Mouse (Mus musculus) 3T3-L1 (cell line): Measurements from ENCODE around the gene Rassf5.

Experiments used
- DNase-seq: peaks from one replicate; pipeline ENCODE4 v3.0.0-alpha.2; 2015; ENCODE audit warnings: low read depth, low spot score

The Rassf5 gene

DNA sequence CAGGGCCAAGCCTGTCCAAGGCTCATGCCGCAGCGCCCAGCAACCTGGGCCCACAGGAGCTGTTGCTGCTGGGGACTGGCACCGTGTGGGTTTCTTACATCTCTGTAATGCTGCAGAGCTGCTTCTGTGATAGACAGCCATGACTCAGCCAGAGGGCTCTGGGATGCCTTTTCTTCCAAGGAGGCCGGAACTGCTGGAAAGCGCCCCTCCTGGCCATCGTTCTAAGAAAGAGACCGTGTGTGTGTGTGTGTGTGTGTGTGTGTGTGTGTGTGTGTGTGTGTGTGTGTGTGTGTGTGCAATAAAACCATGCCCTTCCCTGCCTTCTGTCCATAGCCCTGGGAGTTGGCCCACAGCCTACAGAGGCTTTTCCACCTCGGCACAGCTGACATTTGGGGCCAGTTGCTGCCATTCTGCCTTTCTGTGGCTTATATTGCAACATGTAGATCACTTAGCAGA, 35.1 kb downstream of the Rassf5 start:
- DNase-seq = peak; percentile 53

DNA sequence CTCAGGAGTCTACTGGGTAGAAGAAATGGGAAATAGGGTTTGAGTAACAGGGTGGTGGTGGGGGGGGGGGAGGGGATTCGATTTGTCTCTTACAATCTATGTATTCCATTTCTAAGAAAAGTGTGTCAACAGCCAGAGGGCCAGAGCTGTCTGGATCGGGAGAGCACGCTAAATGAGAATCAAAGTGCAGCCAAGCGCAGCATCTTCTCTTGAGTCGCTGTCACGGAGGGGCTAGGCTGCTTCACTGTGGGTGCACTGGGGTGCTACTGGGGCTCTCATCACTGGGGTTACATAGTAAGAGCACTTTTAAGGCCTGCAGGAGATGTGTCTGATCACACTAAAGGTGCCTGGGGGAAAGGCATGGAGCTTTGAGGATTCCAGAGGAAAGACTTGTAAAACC, 36.3 kb downstream of the Rassf5 start:
- no peak for DNase-seq

DNA sequence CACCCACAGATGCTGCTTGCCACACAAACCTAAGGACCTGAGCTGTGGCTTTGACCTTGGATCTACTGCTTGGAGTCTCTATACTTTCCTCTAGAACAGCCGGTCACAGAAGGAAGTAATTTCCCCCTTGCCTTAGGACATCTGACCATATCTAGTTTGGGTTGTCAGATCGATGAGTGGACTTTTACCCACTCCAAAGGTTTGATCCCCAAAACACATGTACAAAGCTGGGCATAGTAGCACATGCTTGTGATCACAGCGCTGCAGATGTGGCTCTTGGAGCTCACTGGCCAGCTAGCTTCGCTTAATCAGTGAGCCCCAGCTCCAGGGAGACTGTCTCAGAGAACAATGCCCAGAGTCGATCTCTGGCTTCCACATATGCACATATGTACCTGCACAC, 37.0 kb downstream of the Rassf5 start:
- DNase-seq = no peak

DNA sequence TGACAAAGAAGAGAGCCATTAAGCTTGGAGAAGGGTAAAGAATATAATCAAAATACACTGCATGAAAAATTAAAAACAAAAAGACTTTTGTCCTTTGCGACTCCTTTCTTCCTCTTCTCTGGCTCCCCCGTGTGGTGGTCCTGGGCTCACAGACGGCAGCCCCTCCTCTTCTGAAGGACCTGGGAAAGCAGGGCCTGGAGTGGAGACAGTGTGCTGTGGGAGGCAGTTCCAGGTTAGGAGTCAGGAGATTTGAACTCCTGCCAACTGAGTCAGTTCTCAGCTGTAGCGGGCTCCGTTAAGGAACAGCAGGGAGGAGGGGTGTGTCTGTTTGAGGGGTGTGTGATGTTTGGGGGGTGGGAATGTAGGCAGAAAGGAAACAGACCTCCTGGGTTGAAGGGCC, 37.5 kb downstream of the Rassf5 start:
- peak; percentile 80 for DNase-seq

DNA sequence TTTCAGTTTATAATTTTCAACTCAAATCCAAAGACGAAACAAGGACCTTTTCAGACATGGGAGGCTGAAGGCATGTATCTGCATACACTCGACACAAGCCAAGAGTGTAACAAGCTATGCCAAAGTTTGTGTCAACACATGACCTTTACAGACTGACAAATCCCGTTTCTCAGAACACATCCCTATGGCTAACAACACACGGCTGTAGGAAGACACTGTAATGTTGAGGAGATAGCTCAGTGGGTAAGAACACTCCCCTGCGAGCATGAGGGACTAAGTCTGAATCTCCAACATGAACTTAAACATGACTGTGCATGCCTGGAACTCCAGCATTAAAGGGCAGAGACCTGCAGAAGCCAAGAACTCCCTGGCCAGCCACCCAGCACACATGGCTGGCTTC, 38.7 kb downstream of the Rassf5 start:
- no peak for DNase-seq

DNA sequence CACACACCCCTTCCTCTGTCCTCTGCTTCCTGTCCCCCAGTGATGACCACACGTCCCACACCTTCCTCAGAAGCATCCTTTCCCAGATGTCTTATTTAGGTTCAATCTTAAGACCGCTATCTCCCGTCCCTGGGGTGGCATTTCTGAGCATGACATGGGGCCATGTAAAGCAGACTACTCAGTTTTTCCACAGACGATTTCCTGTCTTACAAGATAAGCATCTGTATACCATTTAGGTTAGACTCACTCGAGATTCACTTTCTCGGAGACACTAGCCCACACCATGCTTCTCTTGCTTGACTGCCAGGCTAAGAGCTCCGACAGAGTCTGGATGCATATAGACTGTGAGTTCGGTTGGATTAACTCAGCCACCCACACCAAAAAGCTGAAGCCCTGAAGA, 40.6 kb downstream of the Rassf5 start:
- no peak for DNase-seq

DNA sequence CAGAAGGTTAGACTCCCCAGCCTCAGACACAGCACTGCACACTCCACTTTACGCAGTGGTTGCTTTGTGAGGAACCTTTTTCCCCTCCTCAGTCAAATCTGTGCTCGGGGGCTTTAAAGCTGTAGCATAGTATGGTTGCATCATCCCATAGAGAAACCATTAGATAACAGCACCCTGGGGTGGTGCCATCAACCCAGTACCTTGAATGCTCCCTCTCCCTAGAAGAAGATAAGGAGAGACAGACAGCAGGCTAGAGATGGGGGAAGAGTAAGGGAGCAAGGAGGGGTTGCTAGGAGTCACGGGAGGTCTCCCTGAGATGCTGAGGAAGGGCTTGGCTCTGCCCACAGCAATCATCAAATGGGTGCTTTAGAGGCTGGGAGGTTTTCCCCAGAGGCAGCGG, 43.7 kb downstream of the Rassf5 start:
- no peak for DNase-seq

DNA sequence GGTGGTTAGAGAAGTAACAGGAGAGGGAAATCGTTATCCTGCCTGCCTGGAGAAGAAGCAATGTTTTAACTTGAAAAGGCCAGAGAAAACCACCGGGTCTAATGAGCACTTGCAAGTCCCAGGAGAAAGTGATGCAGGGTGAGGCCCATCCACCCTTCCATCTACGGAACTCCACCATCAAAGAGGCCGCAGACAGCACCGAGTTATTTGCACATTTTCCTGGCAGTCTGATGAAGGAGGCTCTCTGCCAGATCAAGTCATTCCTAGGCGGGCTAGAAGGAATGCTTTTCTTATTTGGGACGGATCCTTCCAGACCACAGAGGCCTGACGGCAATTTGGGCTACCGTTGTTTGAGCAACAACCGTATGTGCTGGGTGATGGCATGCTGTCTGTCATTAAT, 44.5 kb downstream of the Rassf5 start:
- DNase-seq = peak; percentile 13

DNA sequence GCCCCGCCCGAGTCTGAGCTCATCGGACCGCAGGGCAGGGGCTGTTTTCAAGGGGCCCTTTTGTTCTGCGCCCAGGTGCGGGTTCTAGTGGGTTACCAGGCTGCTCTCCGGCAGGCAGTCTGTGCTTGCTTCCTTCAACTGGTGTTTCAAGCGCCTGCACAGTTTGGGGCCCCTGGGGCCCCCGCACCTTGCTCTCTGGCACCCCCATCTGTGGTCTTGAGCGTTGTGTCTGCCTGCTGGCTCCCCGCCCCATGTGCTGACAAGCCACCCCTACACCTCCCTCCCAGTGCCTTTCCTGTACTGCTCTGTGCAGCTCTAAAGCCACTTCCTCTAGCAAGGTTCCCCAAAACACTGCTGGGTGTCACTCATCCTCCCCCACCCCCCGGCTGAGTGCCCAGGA, 45.1 kb downstream of the Rassf5 start:
- no peak for DNase-seq

DNA sequence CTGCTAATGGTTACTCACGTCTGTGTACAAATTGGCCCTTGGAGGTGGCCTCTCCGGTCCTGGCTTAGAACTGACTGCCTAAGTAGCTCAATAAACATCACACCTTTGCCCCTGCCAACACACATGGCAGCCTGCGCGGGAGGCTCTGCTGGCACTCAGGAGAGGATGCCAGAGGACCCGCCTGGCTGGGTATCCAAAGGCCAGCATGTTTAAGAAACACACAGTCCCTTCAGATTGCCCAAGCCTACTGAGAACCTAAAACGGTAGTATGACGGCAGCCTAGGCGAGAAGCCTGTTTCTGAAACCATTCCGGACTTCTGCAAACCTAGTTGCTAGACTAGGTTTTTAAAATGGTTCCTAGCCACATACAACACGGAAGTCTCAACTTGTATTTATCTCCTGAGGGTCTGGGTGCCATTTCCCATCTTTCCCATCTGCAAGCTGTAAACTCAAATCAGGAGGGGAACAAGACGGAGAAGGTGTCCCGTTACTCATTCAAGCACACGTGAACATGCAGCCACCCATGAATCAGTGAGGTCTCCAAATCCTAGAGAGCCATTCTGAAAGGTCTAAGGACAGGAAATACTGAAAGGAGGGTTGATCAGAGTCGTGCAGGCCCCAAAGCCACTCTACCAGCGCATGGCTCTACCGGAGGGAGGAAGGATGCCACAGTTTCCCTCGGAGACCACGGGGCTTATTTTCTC, 45.8 kb downstream of the Rassf5 start:
- DNase-seq = no peak

DNA sequence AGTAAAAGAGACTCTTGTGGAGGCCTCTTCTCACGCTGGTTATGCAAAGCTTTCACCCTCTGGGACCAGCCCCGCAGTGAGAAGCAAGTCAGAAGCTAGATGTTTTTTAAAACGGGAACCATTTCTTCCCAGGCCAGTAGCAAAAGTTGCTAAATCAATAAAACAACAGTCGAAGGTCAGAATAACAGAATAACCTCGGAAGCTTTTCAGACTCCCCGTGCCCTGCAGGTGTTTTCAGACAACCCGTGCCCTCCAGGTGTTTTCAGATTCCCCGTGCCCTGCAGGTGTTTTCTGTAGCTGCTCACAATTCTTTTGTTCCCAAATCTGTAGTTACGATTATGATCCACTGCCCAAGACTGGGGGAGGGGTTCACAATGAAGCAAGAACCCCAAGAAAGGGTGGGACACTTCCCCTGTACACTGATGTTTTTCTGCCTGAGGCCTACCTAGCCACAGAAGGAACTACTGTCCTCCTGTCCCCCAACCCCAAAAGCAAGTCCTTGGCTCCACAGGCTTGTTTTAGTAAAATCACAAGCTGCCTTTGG, 46.6 kb downstream of the Rassf5 start:
- no peak for DNase-seq

DNA sequence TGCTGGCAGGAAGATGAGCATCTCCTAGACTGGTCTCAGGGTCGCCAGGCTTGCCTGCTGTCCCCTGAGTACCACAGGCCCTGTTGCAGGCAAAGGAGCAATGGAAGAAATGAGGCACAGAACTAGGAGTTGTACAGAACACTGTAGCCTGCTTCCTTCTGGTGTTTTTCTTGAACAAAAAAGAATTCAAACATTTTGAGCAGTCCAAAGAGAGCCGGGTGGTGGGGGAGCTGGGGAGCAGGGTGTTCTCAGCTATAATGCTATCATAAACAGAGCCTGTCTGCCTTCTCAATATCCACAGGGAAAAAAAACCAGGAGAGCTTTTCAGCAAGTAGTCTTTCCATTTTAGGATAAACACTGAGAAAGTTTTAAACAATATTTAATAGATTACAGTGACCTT, 49.0 kb downstream of the Rassf5 start:
- no peak for DNase-seq

DNA sequence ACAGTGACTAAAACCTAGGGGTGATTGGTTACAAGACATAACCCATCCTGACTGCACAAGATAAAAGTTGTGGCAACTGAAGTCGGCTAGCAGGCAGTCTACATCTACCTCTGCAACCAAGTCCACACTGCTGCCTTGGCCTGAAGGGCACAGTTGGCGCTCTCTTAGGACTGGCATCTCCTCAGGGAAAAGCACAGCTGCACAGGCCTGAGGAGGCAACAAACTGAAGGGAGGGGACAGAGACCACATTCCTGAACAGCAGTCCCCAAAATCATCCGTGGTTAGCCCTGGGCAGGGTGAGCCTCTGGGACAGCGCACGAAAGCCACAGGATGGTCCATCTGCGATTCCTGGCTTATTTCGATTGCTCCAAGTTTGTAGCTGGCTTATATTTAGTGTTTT, 49.4 kb downstream of the Rassf5 start:
- no peak for DNase-seq

DNA sequence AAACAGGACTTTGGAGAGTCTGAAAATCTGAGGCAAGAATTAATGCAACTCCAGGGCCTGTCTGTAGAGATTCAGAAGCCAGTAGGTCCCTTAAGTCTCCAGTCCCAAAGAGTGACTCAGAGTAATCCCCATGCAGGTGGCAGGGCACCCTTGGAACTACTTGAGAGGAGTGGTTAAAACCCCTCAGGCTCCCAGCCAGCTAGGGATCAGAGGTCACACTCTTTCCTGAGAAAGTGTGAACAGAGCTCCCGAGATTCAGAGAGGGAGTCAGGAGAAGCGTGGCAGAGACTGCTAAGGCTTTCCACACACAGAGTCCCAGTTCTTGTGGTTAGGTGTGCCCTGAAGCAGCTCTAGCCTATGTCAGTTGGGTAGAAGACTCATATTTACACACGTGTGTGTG, 51.3 kb downstream of the Rassf5 start:
- DNase-seq = peak; percentile 12

DNA sequence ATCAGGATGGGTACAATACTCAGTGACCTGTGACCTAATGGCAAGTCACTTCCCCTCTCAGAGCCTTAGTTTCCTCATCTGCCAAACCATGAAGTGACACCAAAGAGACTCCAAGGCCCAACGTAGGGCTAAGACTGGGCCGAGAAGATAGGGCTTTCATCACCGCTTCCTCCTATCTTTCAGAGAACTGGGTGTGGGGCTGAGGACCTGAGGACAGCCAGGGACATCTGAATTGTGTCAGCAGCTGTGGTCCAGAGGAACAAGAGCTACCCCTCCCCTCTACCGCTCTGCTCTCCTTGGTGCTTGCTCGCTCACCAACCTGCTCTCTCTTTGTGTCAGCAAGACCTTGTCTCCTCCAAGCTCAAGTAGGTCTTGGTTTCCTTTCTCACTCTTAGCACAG, 56.4 kb downstream of the Rassf5 start:
- DNase-seq = no peak

DNA sequence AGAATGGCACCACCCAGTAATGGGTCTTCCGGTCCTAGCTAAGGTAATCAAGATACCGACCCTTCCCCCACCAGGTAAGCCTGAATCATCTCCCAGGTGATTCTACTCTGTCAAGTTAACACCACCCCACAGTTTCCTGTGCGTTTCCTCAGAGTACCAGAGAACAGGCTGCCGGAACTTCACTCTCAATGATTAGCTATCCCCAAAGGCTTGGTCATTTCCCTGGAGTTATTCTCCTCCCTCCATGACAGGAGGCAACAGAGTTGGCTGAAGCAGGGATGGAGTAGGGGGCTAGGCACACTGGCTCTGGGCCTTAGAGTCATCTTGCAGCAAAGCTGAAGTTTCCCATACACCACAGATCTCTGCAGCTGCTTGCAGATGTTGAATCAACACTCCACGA, 57.2 kb downstream of the Rassf5 start:
- DNase-seq = no peak

DNA sequence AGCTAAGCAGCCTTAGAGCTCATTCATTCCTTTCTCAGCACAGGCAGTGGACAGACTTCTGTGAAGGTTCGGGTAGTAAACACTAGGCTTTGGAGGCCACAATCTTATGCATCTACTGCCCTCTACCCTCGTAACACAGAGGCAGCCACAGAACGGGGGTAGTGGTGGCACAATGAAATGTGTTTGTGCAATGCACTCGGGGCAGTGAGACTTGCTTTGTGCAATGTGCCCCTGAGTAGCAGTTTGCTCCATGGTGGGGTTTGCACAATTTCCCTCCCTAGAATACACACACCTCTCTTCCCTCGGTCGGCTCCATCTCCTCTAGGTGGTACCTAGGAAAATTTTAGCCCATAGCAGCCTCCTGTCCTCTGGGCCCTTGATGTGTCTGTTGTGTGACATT, 58.1 kb downstream of the Rassf5 start:
- no peak for DNase-seq

DNA sequence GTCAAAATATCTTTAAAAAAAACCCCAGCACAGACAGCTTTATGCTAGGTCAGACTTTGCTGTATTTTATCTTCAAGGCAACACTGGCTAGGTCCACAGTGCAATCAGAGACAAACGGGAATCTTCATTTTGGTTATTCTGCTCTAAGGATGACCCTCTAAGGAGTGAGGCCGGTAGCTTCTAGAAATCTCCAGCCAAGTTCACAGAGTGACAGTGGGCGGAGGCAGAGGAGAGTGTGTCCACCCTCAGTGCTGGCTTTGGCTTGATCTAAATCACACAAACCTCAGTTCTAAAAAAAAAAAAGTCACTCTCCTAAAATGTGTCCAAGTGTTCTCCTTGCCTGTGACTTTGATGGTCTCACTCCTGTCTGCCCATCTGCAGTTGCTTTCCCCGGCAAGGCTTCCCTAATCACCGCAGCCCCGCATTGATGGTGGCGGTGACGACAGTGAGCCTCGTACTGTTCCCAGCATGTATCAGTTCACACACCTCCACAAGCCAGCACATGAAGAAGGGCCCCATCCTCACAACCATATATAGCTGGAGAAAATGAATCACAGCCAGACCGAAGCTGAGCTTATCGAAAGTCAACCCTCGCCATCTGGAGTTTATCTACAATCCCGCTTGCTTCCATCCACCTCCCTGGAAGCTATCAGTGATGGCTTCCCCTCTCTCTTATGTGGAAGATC, 59.1 kb downstream of the Rassf5 start:
- DNase-seq = no peak

DNA sequence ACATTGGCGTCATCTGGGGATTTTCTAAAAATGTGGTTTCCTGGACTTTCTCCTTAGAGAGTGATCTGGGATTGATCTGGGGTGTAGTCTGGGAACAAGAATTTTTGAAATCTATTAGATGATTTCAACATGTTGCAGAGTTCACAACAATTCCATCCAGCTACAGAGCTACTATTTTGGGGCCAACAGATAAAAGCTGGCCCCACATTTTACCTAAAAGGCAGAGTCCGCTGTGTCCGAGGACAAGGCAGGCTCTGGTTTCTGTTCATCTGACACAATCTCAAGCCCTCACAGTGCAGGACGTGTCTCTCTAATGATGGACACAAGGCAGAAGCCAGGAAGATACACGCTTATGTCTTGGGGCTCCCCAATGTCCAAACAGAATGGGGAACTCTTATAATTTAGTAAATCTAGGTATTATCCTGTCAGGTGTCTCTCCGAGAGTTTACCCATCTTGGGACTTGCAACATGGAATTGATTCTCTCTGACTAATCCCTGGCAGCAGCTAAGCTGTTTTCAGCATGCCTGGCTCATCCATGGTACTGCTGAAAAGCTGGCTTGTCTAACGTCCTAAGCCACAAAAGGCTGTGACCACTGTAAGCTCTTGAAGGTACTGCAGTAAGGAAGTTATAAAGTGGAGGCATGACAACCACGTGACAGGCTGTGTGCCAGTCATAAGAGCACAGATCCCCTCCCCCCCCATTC, 60.0 kb downstream of the Rassf5 start:
- peak; percentile 27 for DNase-seq

DNA sequence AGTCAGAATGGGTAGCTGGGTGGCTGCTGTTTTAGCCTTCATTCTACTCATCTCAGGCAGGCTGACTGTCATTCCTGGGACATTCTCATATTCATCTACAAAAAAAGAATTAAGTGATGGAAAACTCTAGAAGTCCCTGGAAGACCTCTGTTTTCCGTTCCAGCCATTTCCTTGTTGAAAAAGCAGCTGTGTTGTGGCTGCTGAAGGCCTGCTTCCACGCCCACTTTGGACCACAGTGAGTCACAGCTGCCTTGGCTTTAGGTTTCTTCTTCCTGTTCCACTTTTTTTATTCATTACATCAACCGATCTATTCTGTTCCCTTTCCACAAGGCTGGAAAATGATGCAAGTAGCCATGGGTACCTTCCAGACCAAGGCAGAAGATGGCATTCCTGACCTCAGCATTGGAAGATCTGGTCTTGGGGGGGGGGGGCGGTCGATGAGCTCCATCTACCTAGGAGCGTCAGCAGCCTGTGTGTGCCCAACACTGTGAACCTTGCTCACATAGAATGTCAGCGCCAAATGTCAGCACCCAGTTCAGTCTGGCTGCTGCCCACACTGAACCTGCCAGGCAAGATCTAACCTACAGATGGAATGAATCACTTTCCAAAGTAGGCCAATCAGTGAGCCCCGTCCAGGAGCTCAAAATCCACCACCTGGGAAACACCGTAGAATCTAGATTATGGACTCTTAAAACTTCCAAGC, 60.7 kb downstream of the Rassf5 start:
- DNase-seq = peak; percentile 97

DNA sequence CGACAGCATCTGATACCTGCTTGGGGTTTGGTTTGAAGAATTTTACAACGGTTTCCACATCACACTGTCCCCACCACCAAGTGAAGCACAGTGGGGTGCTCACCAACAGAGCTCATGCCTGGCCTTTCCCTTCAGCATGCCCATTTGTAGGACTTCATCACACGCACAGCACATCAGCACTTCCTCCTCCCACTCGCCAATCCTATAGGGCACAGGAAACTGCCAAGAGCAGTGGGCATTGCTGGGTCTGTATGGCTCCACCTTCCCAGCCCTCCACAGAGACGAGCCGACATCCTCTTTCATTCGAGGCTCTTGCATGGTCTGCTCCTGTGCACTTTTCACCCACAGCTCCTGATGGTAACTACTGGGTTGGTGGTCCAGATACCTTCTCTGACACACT, 61.9 kb downstream of the Rassf5 start:
- DNase-seq = no peak
